Mouse (Mus musculus) CH12.LX (cell line): ENCODE measurements around the gene Vwa5b2. TPM values are rescaled to one million over a fixed set of nuclear protein-coding genes. Genes with fewer than 3 reads are reported as not detected.

Source experiments
- DNase-seq: peaks from one replicate; pipeline ENCODE4 v3.0.0-alpha.2; 2013; ENCODE audit errors: extremely low read depth
- H3K27ac ChIP-seq: 2 replicates; pipeline ENCODE4 v1.5.1; 2012; ENCODE audit warnings: low read depth, mild to moderate bottlenecking, control low read depth, moderate library complexity; ENCODE audit not compliant: insufficient read depth
- H3K27me3 ChIP-seq: replicated peaks from 2 replicates; pipeline ENCODE3; 2012; ENCODE audit warnings: inconsistent platforms
- H3K36me3 ChIP-seq, 2 experiments: replicated peaks in 1 of 2; 2 replicates each; pipeline versions ENCODE3 to v1.6.1; 2012; ENCODE audit warnings: inconsistent platforms in 1 of 2, low read length in 1 of 2, mild to moderate bottlenecking in 1 of 2, mixed read lengths in 1 of 2, moderate library complexity in 1 of 2; ENCODE audit not compliant: control insufficient read depth in 1 of 2, insufficient read depth in 1 of 2
- H3K4me1 ChIP-seq, 2 experiments: 2 replicates each; pipeline ENCODE4 v1.6.1; 2012; ENCODE audit warnings: inconsistent platforms in 1 of 2, moderate library complexity in 1 of 2; ENCODE audit not compliant: insufficient read depth in 2 of 2, control insufficient read depth in 1 of 2
- H3K4me2 ChIP-seq: 2 replicates; pipeline ENCODE4 v1.6.1; 2012; ENCODE audit warnings: low read depth, mild to moderate bottlenecking, control low read depth; ENCODE audit not compliant: poor library complexity, insufficient read depth, severe bottlenecking
- H3K4me3 ChIP-seq, 3 experiments: fragments of 150-350 bp in 1 of 3; sonication (generic) in 1 of 3; replicated peaks in 1 of 3; 2 replicates each; pipeline versions ENCODE3 to v1.5.1; 2011 to 2012; ENCODE audit warnings: low read depth in 2 of 3, low read length in 2 of 3, mild to moderate bottlenecking in 2 of 3, moderate library complexity in 2 of 3, control low read depth in 1 of 3, improper control_type of control experiment in 1 of 3, inconsistent platforms in 1 of 3, mixed read lengths in 1 of 3; ENCODE audit not compliant: poor library complexity in 1 of 3
- H3K79me2 ChIP-seq: replicated peaks from 2 replicates; pipeline ENCODE4 v1.6.1; 2012; ENCODE audit warnings: mild to moderate bottlenecking, moderate library complexity; ENCODE audit not compliant: control insufficient read depth, poor library complexity, insufficient read depth, severe bottlenecking; ENCODE audit errors: extremely low read depth
- H3K9ac ChIP-seq: 2 replicates; pipeline ENCODE4 v1.6.1; 2012; ENCODE audit warnings: low read depth, mild to moderate bottlenecking, control low read depth, moderate library complexity; ENCODE audit not compliant: insufficient read depth
- H3K9me3 ChIP-seq: replicated peaks from 2 replicates; pipeline ENCODE3; 2012; ENCODE audit warnings: low read length, inconsistent platforms, mixed read lengths
- BHLHE40 ChIP-seq: IDR thresholded peaks from 2 replicates; pipeline ENCODE4 v1.6.1; 2011; ENCODE audit warnings: mild to moderate bottlenecking, low read depth, low read length, improper control_type of control experiment
- CHD1 ChIP-seq: IDR thresholded peaks from 2 replicates; pipeline ENCODE4 v1.6.1; 2012; ENCODE audit warnings: low read depth, low read length, improper control_type of control experiment, inconsistent platforms
- CTCF ChIP-seq, 2 experiments: IDR thresholded peaks in 1 of 2; conservative IDR thresholded peaks in 1 of 2; 2 replicates each; pipeline ENCODE4 v1.5.1; 2011 to 2012; ENCODE audit warnings: low read depth in 2 of 2, low read length in 2 of 2, improper control_type of control experiment in 1 of 2, inconsistent platforms in 1 of 2, mild to moderate bottlenecking in 1 of 2, moderate library complexity in 1 of 2
- EP300 ChIP-seq: IDR thresholded peaks from 2 replicates; pipeline ENCODE4 v1.6.1; 2011; ENCODE audit warnings: low read length, improper control_type of control experiment
- HCFC1 ChIP-seq: IDR thresholded peaks from 2 replicates; pipeline ENCODE4 v1.6.1; 2012; ENCODE audit warnings: low read depth, mild to moderate bottlenecking, inconsistent platforms, low read length, improper control_type of control experiment
- IRF4 ChIP-seq: IDR thresholded peaks from 2 replicates; pipeline ENCODE4 v1.6.1; 2014; ENCODE audit warnings: low read depth, mild to moderate bottlenecking, inconsistent platforms, low read length, improper control_type of control experiment
- JUN ChIP-seq: IDR thresholded peaks from 2 replicates; pipeline ENCODE4 v1.6.1; 2011; ENCODE audit warnings: low read depth, mild to moderate bottlenecking, low read length, improper control_type of control experiment, moderate library complexity; ENCODE audit not compliant: insufficient read depth
- JUND ChIP-seq: conservative IDR thresholded peaks from 2 replicates; pipeline ENCODE4 v1.6.1; 2011; ENCODE audit warnings: low read depth, low read length, improper control_type of control experiment
- KAT2A ChIP-seq: IDR thresholded peaks from 2 replicates; pipeline ENCODE4 v1.6.1; 2012; ENCODE audit warnings: low read length, improper control_type of control experiment, inconsistent platforms; ENCODE audit not compliant: insufficient replicate concordance
- MAZ ChIP-seq: IDR thresholded peaks from 2 replicates; pipeline ENCODE4 v1.6.1; 2012; ENCODE audit warnings: low read depth, mild to moderate bottlenecking, inconsistent platforms, low read length, improper control_type of control experiment, moderate library complexity
- MEF2A ChIP-seq: IDR thresholded peaks from 2 replicates; pipeline ENCODE4 v1.6.1; 2014; ENCODE audit warnings: low read depth, mild to moderate bottlenecking, inconsistent platforms, low read length, improper control_type of control experiment, borderline replicate concordance
- MXI1 ChIP-seq: IDR thresholded peaks from 2 replicates; pipeline ENCODE4 v1.6.1; 2011; ENCODE audit warnings: mild to moderate bottlenecking, low read depth, low read length, improper control_type of control experiment
- MYC ChIP-seq: IDR thresholded peaks from 2 replicates; pipeline ENCODE4 v1.6.1; 2011; ENCODE audit warnings: low read depth, mild to moderate bottlenecking, improper control_type of control experiment, low read length
- NELFE ChIP-seq: IDR thresholded peaks from 2 replicates; pipeline ENCODE4 v1.6.1; 2011; ENCODE audit warnings: low read depth, low read length, improper control_type of control experiment
- NRF1 ChIP-seq: IDR thresholded peaks from 2 replicates; pipeline ENCODE4 v1.6.1; 2014; ENCODE audit warnings: low read depth, mild to moderate bottlenecking, inconsistent platforms, low read length, improper control_type of control experiment, moderate library complexity
- POLR2A ChIP-seq: IDR thresholded peaks from 2 replicates; pipeline ENCODE4 v1.6.1; 2011; ENCODE audit warnings: low read depth, mild to moderate bottlenecking, improper control_type of control experiment, low read length
- POLR2AphosphoS2 ChIP-seq: IDR thresholded peaks from 2 replicates; pipeline ENCODE4 v1.6.1; 2011; ENCODE audit warnings: low read depth, low read length, improper control_type of control experiment
- RAD21 ChIP-seq: IDR thresholded peaks from 2 replicates; pipeline ENCODE4 v1.6.1; 2011; ENCODE audit warnings: low read depth, mild to moderate bottlenecking, low read length, improper control_type of control experiment, moderate library complexity
- RCOR1 ChIP-seq: conservative IDR thresholded peaks from 2 replicates; pipeline ENCODE4 v1.6.1; 2012; ENCODE audit warnings: low read depth, mild to moderate bottlenecking, inconsistent platforms, low read length, improper control_type of control experiment
- SIN3A ChIP-seq: IDR thresholded peaks from 2 replicates; pipeline ENCODE4 v1.6.1; 2012; ENCODE audit warnings: low read length, improper control_type of control experiment, inconsistent platforms
- TBP ChIP-seq: conservative IDR thresholded peaks from 2 replicates; pipeline ENCODE4 v1.6.1; 2011; ENCODE audit warnings: low read depth, low read length, improper control_type of control experiment
- TCF12 ChIP-seq: IDR thresholded peaks from 2 replicates; pipeline ENCODE4 v1.6.1; 2014; ENCODE audit warnings: low read depth, mild to moderate bottlenecking, inconsistent platforms, low read length, improper control_type of control experiment
- UBTF ChIP-seq: IDR thresholded peaks from 2 replicates; pipeline ENCODE4 v1.6.1; 2012; ENCODE audit warnings: low read depth, mild to moderate bottlenecking, inconsistent platforms, low read length, improper control_type of control experiment, moderate library complexity
- USF1 ChIP-seq: IDR thresholded peaks from 2 replicates; pipeline ENCODE4 v1.6.1; 2014; ENCODE audit warnings: low read depth, mild to moderate bottlenecking, inconsistent platforms, low read length, improper control_type of control experiment
- ZC3H11A ChIP-seq: IDR thresholded peaks from 2 replicates; pipeline ENCODE4 v1.6.1; 2012; ENCODE audit warnings: low read depth, mild to moderate bottlenecking, inconsistent platforms, low read length, improper control_type of control experiment
- ZKSCAN1 ChIP-seq: IDR thresholded peaks from 2 replicates; pipeline ENCODE4 v1.6.1; 2012; ENCODE audit warnings: low read depth, inconsistent platforms, low read length, improper control_type of control experiment, borderline replicate concordance
- ZMIZ1 ChIP-seq: IDR thresholded peaks from 2 replicates; pipeline ENCODE4 v1.6.1; 2012; ENCODE audit warnings: low read depth, mild to moderate bottlenecking, inconsistent platforms, low read length, improper control_type of control experiment
- ZNF384 ChIP-seq: IDR thresholded peaks from 2 replicates; pipeline ENCODE4 v1.6.1; 2012; ENCODE audit warnings: low read depth, low read length, improper control_type of control experiment, inconsistent platforms
- dilution Hi-C: fragments of 300-500 bp; cut with MboI; formaldehyde crosslinking; loops from 2 replicates; pipeline ENCODE4 v1.14.3; 2020; ENCODE audit warnings: low sequenced_read_pairs; ENCODE audit not compliant: extremely low pct_unique_long_range_greater_than_20kb, extremely low pct_ligation_motif_present
- in situ Hi-C: fragments of 300-500 bp; cut with MboI; formaldehyde crosslinking; loops from 3 replicates; pipeline ENCODE4 v1.14.3; 2019; ENCODE audit warnings: low sequenced_read_pairs, low pct_ligation_motif_present, low pct_unique_long_range_greater_than_20kb, mixed read lengths
- polyA plus RNA-seq: library from polyadenylated mRNA; unstranded; fragments of >175 nt; gene quantifications from 2 replicates; pipeline ENCODE4 v1.2.1, GENCODE M21; 2012; ENCODE audit warnings: low read depth; ENCODE audit not compliant: insufficient read length
- total RNA-seq, 2 experiments: library from RNA; depleted of rRNA; stranded (reverse); fragments of 300-350 nt in 1 of 2; fragments of >200 nt in 1 of 2; gene quantifications; 2 replicates each; pipeline ENCODE4 v1.2.3; 2012 to 2014

The Vwa5b2 gene
- total and polyA plus RNA-seq, 3 experiments, result 0.29 TPM; not detected in 2

- H3K4me1 ChIP-seq, result peaks cover 3 to 15% of the 10 kb centered on the region in 2 experiments
- H3K4me2 ChIP-seq, result no peak overlapping the region
- H3K4me3 ChIP-seq, result no peak overlapping the region
- DNase-seq, result no peak
- in situ Hi-C loops, result loop anchor here (10.0 kb wide), 1 partner anchor 139 kb away; no protein-coding TSS in a partner anchor
- H3K27ac ChIP-seq, result no peak overlapping the region
- no peaks in the 10 kb centered on the region for H3K27me3 ChIP-seq
- H3K36me3 ChIP-seq, result no peaks in the 10 kb centered on the region
- dilution Hi-C loops, result no loop called here
- H3K79me2 ChIP-seq, result no peaks in the 10 kb centered on the region
- no peak overlapping the region for H3K9ac ChIP-seq
- TF ChIP-seq TCF12, result no peak
- no peak for TF ChIP-seq JUND
- no peak for TF ChIP-seq ZNF384
- TF ChIP-seq POLR2A, result no peak
- TF ChIP-seq RAD21, result no peak
- no peak for TF ChIP-seq UBTF
- TF ChIP-seq USF1, result no peak
- TF ChIP-seq BHLHE40, result no peak
- TF ChIP-seq SIN3A, result no peak
- TF ChIP-seq ZMIZ1, result no peak
- no peak for TF ChIP-seq ZKSCAN1
- no peak for TF ChIP-seq KAT2A
- TF ChIP-seq RCOR1, result no peak
- no peak for TF ChIP-seq MYC
- no peak for TF ChIP-seq MXI1
- no peaks in the 10 kb centered on the region for H3K9me3 ChIP-seq
These were observed 54.6 kb downstream of the Vwa5b2 start for GRCm38 (mm10) chr16:20643911-20644310.

GRCm38 (mm10) chr16:20651076-20651946, 62.0 kb downstream of the Vwa5b2 start, which contains the start of gene Psmd2:
TSS of gene Psmd2 (plus strand) at chr16:20651652.
- Histone ChIP-seq H3K27me3 (no peaks in the 10 kb centered on the region), H3K9me3 (no peaks in the 10 kb centered on the region), H3K4me2 (peak within 1 kb of the TSS; percentile 99), H3K27ac (peak within 1 kb of the TSS; percentile 22; the same call in 1 of the 2 replicates), H3K4me3 (peak within 1 kb of the TSS; percentile 71 to 97 (median 76)), H3K79me2 (peaks cover 24% of the 10 kb centered on the region), H3K9ac (peak within 1 kb of the TSS; percentile 82), H3K4me1 (peaks cover 2 to 13% of the 10 kb centered on the region in 2 experiments; a peak in 3 of 4 replicates), H3K36me3 (peaks cover 19 to 29% of the 10 kb centered on the region in 2 experiments)
- dilution Hi-C loops (no loop called here), in situ Hi-C loops (no loop called here)
- peak; percentile 97 for DNase-seq
- TF ChIP-seq KAT2A, result peak; percentile 93
- no peak for TF ChIP-seq ZNF384
- TF ChIP-seq NELFE, result peak; percentile 98
- TF ChIP-seq JUN, result no peak
- TF ChIP-seq MAZ, result peak; percentile 66; the same call in 1 of the 2 replicates
- TF ChIP-seq ZKSCAN1, result peak; percentile 4; the same call in 1 of the 2 replicates
- peak; percentile 87 for TF ChIP-seq MXI1
- peak; percentile 98 for TF ChIP-seq SIN3A
- peak; percentile 96 for TF ChIP-seq POLR2AphosphoS2
- TF ChIP-seq HCFC1, result peak; percentile 94
- no peak for TF ChIP-seq CTCF (conservative IDR thresholded peaks at IDR 0.05 in 1 of 2, IDR thresholded peaks at IDR 0.05 in 1 of 2; ENCODE audit: low read depth in 2 of 2, low read length in 2 of 2)
- peak; percentile 97 for TF ChIP-seq TCF12
- TF ChIP-seq TBP, result peak; percentile 88
- TF ChIP-seq MYC, result peak; percentile 72; the same call in 1 of the 2 replicates
- TF ChIP-seq IRF4, result peak; percentile 86
- peak; percentile 91 for TF ChIP-seq NRF1
- no peak for TF ChIP-seq CHD1
- TF ChIP-seq USF1, result 0 out of 2 replicates have a peak, but pooled peaks have one; percentile 1
- TF ChIP-seq BHLHE40, result peak; percentile 38; the same call in 1 of the 2 replicates
- no peak for TF ChIP-seq ZC3H11A
- peak; percentile 80 for TF ChIP-seq MEF2A
- TF ChIP-seq EP300, result peak; percentile 13; the same call in 1 of the 2 replicates
- 0 out of 2 replicates have a peak, but pooled peaks have one; percentile 41 for TF ChIP-seq RCOR1
- TF ChIP-seq UBTF, result peak; percentile 92
